Mouse (Mus musculus): ENCODE results near the gene Gm49355.
"Not testable (repeated sequence)": the region's sequence is repeated elsewhere in the genome, so short reads cannot be mapped to it uniquely, and the experiment has no call there.

The Gm49355 gene

DNA sequence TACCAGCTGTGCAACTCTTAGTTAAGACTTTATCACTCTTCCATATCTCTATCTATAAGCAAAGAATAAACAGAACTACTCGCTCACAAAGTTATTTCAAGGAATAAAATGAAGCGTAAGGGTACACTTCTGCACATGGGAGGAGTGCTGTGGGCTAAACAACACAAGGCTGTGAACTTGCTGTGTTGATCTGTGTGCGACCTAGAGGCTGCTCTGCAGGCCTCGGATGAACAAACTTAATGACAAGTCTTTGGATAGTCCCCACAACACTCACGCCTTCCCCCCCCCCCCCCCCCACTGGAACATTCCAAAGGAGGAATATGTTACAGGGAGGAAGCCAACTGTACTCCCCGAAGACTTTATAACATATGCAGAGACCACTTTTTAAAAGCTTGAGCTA is at the start of gene Gm49355:
TSS of gene Gm49355 (plus strand) at position 336 of the 400 bp plus-strand sequence.
- no peak for DNase-seq (ENCODE audit: low read depth)

DNA sequence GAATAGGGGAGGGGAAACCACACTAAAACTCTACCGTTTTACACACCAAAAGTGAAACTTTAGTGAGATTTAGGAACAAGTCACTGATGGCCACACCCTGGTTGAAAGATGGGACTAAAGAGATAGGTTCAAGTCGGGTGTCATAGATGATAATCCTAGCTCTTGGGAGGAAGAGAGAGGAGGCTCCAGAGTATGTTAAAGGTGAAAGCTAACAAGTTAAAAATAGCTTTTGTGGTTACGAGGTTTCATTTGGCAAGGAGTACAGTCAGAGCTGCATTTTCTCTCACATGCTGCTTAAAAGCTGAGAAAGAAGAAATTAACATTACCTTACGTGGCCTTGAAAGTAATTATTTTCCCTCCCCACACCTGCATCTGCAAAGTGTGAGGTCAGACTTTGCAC is 40.0 kb upstream of the Gm49355 start:
- DNase-seq (ENCODE audit: low read depth): no peak

DNA sequence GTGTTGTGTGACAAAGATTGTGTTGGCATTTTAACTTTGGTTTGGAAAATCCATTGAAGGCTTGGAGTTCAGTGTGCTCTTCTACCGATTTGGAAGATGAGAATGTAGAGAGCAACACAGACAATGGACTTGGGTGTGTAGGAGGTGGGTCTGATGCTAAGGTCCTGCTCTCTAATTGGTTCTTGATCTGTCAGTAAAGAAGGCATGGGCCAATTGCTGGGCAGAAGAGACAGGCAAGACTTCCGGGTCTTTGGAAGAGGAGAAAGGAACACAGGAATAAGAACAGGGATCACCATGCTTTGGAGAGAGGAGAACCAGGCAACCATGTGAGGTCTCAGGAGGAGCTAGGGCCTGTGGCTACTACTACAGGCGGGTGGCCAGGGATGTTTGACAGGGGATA is 7.7 kb upstream of the Gm49355 start:
- DNase-seq (ENCODE audit: low read depth): no peak

DNA sequence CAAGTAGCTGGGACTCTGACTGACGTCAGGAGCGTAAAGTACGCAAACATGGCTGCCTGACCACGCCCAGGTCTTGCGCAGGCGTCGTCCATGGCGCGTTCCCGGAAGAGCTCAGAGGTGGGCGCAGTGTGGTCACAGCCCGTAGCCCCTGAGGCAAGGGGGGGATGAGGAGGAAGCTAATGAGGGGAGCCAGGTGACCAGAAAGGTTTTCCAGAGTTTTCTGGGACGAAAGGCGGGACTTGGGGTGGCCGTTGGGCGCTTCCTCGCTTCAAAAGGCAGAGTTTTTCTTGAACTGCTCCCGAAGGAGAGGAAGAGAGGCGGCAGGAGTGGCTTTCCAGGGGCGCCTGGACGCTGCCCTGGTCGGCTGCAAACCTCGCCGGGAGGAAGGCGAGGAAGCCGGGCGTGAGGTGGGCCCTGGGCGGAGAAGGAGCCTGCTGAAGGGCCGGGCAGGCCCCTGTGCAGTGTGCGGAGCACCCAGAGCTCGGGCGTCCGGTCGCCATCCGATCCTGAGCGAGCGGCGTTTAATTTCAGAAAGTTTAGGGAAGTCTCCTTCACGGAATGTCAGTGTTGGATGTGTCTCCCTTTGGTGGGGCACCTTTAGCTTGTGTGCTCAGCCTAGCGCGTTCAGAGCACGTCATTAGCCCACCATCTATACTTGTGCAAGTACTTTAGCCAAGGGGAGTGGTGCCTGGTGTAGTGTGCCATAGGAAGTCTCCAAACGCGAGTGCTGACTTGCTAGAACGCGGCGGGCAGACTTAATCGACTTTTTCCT is 551 bp downstream of the Gm49355 start, which contains the start of gene 3830406C13Rik:
TSS of gene 3830406C13Rik (plus strand) at position 33 of the 772 bp plus-strand sequence.
- peak; percentile 93 for DNase-seq (ENCODE audit: low read depth)

GRCm38 (mm10) chr14:12289747-12290146 is 6.0 kb downstream of the Gm49355 start:
- not testable (repeated sequence) for DNase-seq (ENCODE audit: low read depth)

GRCm38 (mm10) chr14:12296391-12296790 is 12.6 kb downstream of the Gm49355 start:
- no peak for DNase-seq (ENCODE audit: low read depth)

DNA sequence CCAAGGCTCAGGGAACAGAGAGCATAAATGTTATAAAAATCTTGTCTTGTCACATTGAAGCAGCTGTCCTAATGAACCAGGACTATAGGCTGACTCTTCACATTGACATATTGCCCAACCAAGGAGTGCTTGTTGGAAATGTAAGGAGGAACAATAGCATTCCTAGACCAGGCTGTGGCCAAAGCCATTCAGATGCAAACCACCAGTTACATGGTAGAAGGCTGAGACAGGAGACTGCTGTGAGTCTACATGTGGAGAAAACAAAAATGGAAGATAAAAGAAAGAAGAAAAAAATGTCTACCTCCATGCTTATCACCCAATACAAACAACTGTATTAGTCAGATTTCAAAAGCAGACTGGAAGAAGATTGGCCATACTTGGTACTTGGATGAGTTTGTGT is 15.4 kb downstream of the Gm49355 start:
- no peak for DNase-seq (ENCODE audit: low read depth)

DNA sequence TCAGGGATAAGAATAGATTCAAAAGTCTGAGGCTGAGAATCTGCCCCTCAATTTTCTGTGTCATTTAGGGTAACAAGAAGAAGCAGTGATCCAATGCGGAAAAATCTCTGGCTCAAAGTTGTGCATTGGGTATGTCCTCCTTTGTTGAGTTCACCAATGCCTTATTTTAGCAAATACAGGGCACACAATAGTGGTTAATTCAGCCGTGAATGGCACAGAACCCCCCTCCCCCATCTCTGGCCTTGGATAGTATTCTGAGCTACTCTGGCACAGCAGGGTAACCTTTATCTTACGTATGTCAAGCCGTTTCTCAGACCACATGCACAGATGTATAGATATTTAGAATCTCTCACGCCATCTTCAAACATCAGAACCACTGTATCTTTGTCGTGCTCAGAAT is 15.9 kb downstream of the Gm49355 start:
- DNase-seq (ENCODE audit: low read depth): no peak

DNA sequence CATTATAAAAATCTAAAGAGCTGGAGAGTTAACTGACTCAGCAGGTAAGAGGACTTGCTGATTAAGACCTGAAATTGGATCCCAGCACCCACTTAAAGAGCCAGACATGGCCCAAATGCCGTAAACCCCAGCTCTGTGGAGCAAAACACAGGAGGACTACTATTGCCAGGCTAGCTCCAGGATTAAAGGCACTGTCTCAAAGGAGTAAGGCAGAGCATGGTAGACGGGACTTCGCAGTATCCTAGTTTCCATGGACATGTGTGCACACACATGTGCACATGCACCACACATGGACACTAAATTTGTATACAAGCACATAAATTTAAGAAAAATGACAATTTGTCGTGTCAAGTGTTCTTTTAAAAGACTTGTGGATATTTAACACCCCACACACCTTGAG is 16.5 kb downstream of the Gm49355 start:
- no peak for DNase-seq (ENCODE audit: low read depth)

- DNase-seq (ENCODE audit: low read depth): peak; percentile 24
Measured at GRCm38 (mm10) chr14:12300677-12301076, 16.9 kb downstream of the Gm49355 start.

DNA sequence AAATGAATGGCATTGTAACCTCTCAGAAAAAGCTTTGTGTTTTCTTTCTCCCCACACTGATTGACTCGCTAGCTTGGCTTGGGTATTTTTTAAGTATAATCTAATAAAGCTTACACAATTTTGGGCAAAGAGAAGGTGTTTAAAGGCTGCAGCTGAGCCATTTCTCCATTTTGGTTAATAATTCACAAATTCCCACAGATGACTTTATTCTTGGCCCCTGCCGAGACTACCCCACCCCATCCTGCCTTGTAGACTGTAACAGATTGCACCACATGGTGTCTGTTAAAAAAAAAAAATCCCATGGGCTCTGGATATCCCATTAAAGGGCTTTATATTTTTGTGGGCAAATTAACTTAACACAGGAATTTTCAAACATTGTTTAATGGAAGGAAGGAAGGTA is 19.3 kb downstream of the Gm49355 start:
- DNase-seq (ENCODE audit: low read depth): no peak

- no peak for DNase-seq (ENCODE audit: low read depth)
Measured at GRCm38 (mm10) chr14:12333622-12334021, 49.8 kb downstream of the Gm49355 start.

- DNase-seq (ENCODE audit: low read depth): no peak
Measured at GRCm38 (mm10) chr14:12334925-12335324, 51.1 kb downstream of the Gm49355 start.

GRCm38 (mm10) chr14:12337421-12337997 is 53.7 kb downstream of the Gm49355 start:
- DNase-seq (ENCODE audit: low read depth): no peak

GRCm38 (mm10) chr14:12337998-12338809 is 54.4 kb downstream of the Gm49355 start:
- DNase-seq (ENCODE audit: low read depth): no peak

GRCm38 (mm10) chr14:12338811-12339565 is 55.2 kb downstream of the Gm49355 start:
- no peak for DNase-seq (ENCODE audit: low read depth)

DNA sequence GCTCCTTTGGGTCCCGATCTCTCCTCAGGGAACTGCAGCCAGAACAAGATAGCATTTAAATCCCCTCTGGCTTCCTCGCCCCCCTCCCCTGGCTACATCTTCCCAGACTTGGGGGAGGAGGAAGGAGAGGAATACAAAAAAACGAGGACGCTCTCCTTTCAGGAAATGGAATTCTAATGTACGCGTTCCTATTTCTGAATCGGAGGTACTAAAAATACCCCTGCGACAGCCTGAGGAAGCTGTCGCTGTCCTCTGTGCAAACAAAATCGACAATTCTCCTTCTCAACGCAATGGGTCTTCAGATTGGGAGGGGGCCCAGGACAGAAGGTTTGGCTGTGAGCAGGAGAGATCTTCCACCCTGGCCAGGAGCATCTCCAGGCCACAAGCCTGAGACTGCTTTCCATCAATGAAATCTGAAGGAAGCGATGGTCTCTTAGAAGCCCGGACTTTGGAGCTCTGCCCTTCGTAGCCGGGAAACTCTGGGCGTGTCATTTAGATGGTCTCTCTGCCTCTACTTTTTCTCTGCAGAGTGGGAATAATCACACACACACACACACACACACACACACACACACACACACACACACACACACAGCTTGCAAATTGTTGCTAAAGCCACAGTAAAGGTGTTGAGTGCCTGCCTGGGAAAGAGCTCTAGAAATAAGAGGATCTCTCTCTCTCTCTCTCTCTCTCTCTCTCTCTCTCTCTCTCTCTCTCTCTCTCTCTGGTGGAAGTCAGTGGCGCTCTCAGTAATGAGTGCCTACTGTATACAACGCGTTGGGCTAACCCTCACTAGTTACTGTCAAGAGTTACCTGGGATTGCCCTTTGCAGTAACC is 56.7 kb downstream of the Gm49355 start:
- no peak for DNase-seq (ENCODE audit: low read depth)

- no peak for DNase-seq (ENCODE audit: low read depth)
Measured at GRCm38 (mm10) chr14:12341075-12341788, 57.5 kb downstream of the Gm49355 start.

GRCm38 (mm10) chr14:12341789-12342457 is 58.1 kb downstream of the Gm49355 start:
- DNase-seq (ENCODE audit: low read depth): no peak

Measured in NIH3T3 (cell line).